Mouse (Mus musculus) heart, adult 2 months (tissue): ENCODE measurements around the gene Tjp1. TPM values are rescaled to one million over a fixed set of nuclear protein-coding genes. Genes with fewer than 3 reads are reported as not detected.

Experiments
- DNase-seq, 2 experiments: peaks; one replicate each; pipeline ENCODE4 v3.0.0; 2021
- H3K27ac ChIP-seq: fragments of 200-600 bp; 2 replicates; pipeline ENCODE4 v1.8.1; 2022
- H3K27me3 ChIP-seq: fragments of 200-500 bp; 2 replicates; pipeline ENCODE4 v1.6.1; 2012; ENCODE audit warnings: mild to moderate bottlenecking, low read length, inconsistent platforms, mixed read lengths; ENCODE audit not compliant: control insufficient read depth, insufficient read depth
- H3K36me3 ChIP-seq: fragments of 200-500 bp; 2 replicates; pipeline ENCODE4 v1.6.1; 2012; ENCODE audit warnings: low read length, inconsistent platforms; ENCODE audit not compliant: control insufficient read depth, insufficient read depth
- H3K4me1 ChIP-seq: fragments of 200-500 bp; 2 replicates; pipeline ENCODE4 v1.6.1; 2011; ENCODE audit warnings: low read length; ENCODE audit not compliant: control insufficient read depth, insufficient read depth
- H3K4me3 ChIP-seq: fragments of 200-600 bp; 2 replicates; pipeline ENCODE4 v1.8.1; 2022
- H3K79me2 ChIP-seq: fragments of 200-500 bp; replicated peaks from 2 replicates; pipeline ENCODE4 v1.6.1; 2012; ENCODE audit warnings: mild to moderate bottlenecking, inconsistent platforms, low read length, moderate library complexity, mixed read lengths; ENCODE audit not compliant: control insufficient read depth, insufficient read depth
- H3K9ac ChIP-seq: fragments of 200-500 bp; 2 replicates; pipeline ENCODE4 v1.6.1; 2012; ENCODE audit warnings: low read depth, mild to moderate bottlenecking, control low read depth, inconsistent platforms, low read length, mixed read lengths
- CTCF ChIP-seq: fragments of 200-600 bp; IDR thresholded peaks from 2 replicates; pipeline ENCODE4 v1.8.1; 2022; ENCODE audit warnings: antibody characterized with exemption, mild to moderate bottlenecking, moderate library complexity
- EP300 ChIP-seq: fragments of 200-500 bp; IDR thresholded peaks from 2 replicates; pipeline ENCODE4 v1.6.1; 2011; ENCODE audit warnings: low read depth, low read length, control low read depth; ENCODE audit not compliant: insufficient read depth
- POLR2A ChIP-seq: fragments of 200-500 bp; IDR thresholded peaks from 2 replicates; pipeline ENCODE4 v1.6.1; 2011; ENCODE audit warnings: mild to moderate bottlenecking, low read depth, low read length, control low read depth; ENCODE audit not compliant: insufficient read depth
- WGBS: fragments of 180-500 bp; shearing (Covaris S2); methylation state at CpG from one replicate; pipeline ENCODE4 v1.1.7; 2018; 5-methylcytosine and 5-hydroxymethylcytosine counted together
- intact Hi-C: fragments of 180-260 bp; cut with DNase I; formaldehyde crosslinking; loops from one replicate; pipeline ENCODE4 v1.15.1; 2025
- polyA plus RNA-seq: library from polyadenylated mRNA; depleted of rRNA; stranded (reverse); fragments of >200 nt; gene quantifications from 2 replicates; pipeline ENCODE4 v1.2.3, GENCODE M21; 2012
- total RNA-seq, 2 experiments: library from RNA; stranded (reverse); gene quantifications; 2 replicates each; pipeline ENCODE4 v1.2.3; 2021

The Tjp1 gene
- total and polyA plus RNA-seq, 3 experiments, result 21.7 to 99.7 (median 87.9) TPM

DNA sequence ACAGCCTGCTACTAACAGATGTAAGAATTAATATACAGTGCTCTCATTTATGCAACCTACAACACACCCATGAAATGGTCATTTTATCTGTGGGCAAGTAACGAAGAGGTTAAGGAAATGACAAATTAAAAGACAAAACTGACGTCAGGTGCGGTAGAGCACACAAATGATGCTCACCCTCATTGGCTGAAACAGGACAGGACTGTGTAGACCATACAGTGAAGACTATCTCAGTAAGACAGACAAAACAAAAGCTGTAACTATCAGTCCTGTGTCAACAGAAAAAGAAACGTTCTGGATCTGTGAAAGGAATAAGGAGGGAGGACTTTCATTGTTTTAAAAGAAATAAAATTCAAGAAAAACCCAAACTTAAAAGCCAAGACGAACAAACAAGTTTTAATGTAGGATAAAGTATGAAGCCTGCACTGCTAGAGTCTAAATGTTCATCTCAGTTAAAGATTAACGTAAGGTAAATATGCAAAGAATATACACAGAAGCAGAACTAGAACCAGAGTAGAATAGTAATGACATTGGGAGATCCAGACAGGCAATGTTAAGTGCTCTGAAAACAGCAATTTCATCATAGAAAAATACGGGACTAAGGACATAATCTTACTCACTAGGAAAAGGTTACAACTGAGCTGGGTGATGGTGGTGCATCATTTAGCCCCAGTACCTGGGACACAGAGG lies 189.9 kb downstream of the Tjp1 start:
- Histone ChIP-seq H3K4me3 (no peak overlapping the region), H3K27me3 (no peaks in the 10 kb centered on the region), H3K79me2 (peaks cover 4% of the 10 kb centered on the region), H3K27ac (no peak overlapping the region), H3K36me3 (peaks cover 37% of the 10 kb centered on the region), H3K4me1 (peaks cover 1% of the 10 kb centered on the region; the same call in 1 of the 2 replicates), H3K9ac (no peak overlapping the region)
- TF ChIP-seq POLR2A (no peak), EP300 (no peak), CTCF (no peak)
- WGBS, result 73% methylated on average over 7 of the region's 7 CpGs
- intact Hi-C loops, result no loop called here
- DNase-seq, result no peak

DNA sequence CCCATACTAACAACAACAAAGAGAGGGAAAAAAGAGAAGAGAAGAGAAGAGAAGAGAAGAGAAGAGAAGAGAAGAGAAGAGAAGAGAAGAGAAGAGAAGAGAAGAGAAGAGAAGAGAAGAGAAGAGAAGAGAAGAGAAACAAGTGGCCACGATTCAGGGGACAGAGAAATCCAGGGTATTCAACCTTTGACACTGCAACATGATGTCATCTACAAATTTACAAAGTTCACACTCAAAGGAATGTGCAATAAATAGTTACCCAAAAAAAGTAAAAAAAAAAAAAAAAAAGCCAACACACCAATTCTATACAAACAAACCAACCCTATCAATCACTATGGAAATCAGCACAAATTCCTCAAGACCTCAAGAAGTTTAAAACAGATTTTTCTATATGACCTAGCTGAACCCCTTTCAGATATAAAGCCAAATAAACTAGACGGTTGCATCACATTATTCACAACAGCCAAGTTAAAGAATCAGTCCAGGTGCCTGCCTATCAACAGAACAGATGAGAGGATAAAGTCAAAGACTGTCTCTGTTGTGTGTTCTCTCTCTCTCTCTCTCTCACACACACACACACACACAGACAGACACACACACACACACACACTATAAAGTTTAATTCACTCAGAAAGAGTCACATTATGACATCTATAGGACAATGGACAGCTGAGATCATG lies 194.4 kb downstream of the Tjp1 start:
- no peaks in the 10 kb centered on the region for H3K27me3 ChIP-seq
- peaks cover 2% of the 10 kb centered on the region for H3K79me2 ChIP-seq
- no peak for DNase-seq
- 55% methylated on average over 2 of the region's 2 CpGs for WGBS
- H3K27ac ChIP-seq, result no peak overlapping the region
- H3K36me3 ChIP-seq, result peaks cover 28% of the 10 kb centered on the region
- H3K9ac ChIP-seq, result no peak overlapping the region
- no peak overlapping the region for H3K4me3 ChIP-seq
- intact Hi-C loops, result no loop called here
- TF ChIP-seq POLR2A (no peak), EP300 (no peak), CTCF (no peak)
- no peaks in the 10 kb centered on the region; the same call in 1 of the 2 replicates for H3K4me1 ChIP-seq

DNA sequence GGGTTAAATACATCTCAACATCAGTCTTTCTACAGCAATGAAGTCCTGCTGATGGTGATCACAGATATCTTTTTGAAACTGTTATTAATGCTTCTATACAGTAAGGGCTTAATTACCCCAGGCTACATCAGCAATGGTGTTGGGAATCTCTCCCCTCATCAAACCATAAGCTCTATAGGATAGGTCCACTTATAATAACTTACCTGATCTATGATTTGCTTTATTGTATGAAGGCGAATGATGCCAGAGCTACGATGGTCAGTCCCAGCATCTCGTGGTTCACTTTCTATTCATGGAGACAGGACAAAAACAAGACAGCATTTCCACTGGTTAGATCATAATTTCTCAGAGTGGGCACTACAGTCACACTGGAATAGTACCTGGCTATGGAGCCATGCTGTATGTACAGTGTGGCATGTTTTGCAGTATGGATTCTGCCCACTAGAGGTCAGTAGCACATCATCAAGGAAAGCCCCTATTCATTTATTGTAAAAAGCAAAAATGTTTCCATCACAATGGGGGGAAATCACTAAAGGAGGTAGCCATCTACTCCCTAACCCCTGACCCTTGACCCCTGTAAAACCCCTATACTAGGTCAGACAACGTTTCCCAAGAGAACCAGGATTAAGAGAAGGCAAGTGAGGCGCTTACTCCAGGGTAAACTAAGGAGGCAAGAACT lies 208.4 kb downstream of the Tjp1 start:
- WGBS, result 66% methylated on average over 5 of the region's 5 CpGs
- H3K79me2 ChIP-seq, result no peaks in the 10 kb centered on the region
- DNase-seq, result peak; percentile 41 to 59
- H3K4me1 ChIP-seq, result no peaks in the 10 kb centered on the region
- TF ChIP-seq CTCF (peak; percentile 98), EP300 (no peak), POLR2A (no peak)
- no peak overlapping the region for H3K4me3 ChIP-seq
- H3K9ac ChIP-seq, result no peak overlapping the region
- H3K27me3 ChIP-seq, result no peaks in the 10 kb centered on the region
- H3K36me3 ChIP-seq, result peaks cover 16% of the 10 kb centered on the region
- intact Hi-C loops, result loop anchor here (1.0 to 10.0 kb wide), 2 partner anchors 179 to 326 kb away; partner anchors contain the start of gene Tarsl2
- no peak overlapping the region for H3K27ac ChIP-seq

DNA sequence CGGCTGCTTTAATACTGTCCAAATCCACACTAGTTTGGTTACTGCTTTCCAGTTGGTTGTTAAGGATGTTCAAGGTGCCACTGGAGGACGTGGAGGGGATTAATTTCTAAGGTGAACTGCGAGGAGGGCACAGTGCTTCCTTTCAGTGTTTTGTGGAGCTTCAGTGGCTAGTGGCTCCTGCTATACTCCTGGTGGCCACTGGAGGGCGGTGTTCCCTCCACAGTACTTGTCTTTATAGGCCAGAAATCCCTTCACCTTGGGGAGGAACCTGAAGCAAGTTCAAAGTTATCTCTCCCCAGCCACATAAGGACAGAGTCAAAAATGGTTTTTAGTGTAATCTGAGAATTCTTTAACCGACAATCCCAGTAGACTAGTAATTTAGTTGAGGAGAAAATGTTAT lies 210.2 kb downstream of the Tjp1 start:
- Histone ChIP-seq H3K4me1 (no peaks in the 10 kb centered on the region), H3K27ac (no peak overlapping the region), H3K9ac (no peak overlapping the region), H3K79me2 (no peaks in the 10 kb centered on the region), H3K36me3 (peaks cover 11% of the 10 kb centered on the region), H3K4me3 (no peak overlapping the region), H3K27me3 (no peaks in the 10 kb centered on the region)
- peak; percentile 63; the same call in 1 of the 2 replicates for TF ChIP-seq EP300
- TF ChIP-seq POLR2A, result no peak
- no peak; the same call in 1 of the 2 replicates for TF ChIP-seq CTCF
- peak; percentile 43 to 75 for DNase-seq
- intact Hi-C loops, result loop anchor here (1.0 to 10.0 kb wide), 2 partner anchors 202 to 327 kb away; partner anchors contain the start of gene Tarsl2
- 36% methylated on average over 5 of the region's 5 CpGs for WGBS

DNA sequence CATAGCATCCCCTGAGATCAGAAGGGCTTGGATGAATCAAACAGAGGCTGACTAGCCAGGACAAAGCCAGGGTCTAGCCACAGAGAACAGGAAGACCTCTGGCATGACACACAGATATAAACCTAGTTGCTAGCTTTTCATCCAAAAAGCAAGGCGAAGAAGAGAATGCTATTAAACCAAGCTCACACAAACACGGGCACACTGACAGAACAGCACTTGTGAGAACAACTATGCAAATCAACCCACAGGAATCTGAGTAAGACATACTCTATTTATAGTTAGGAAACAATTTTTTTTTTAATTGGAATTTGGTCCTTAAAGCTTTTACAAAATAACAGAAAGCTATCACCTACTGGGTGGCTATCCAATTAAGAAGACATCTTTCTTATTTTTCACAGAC lies 212.4 kb downstream of the Tjp1 start:
- no peak overlapping the region for H3K9ac ChIP-seq
- H3K4me3 ChIP-seq, result no peak overlapping the region
- no peak for TF ChIP-seq EP300
- no peak for TF ChIP-seq CTCF
- TF ChIP-seq POLR2A, result no peak
- intact Hi-C loops, result loop anchor here (10.0 kb wide), 1 partner anchor 330 kb away; the partner anchor contains the start of gene Tarsl2
- WGBS, result 70% methylated on average over 2 of the region's 2 CpGs
- H3K27ac ChIP-seq, result no peak overlapping the region
- DNase-seq, result no peak
- peaks cover 1% of the 10 kb centered on the region; the same call in 1 of the 2 replicates for H3K79me2 ChIP-seq
- no peaks in the 10 kb centered on the region for H3K4me1 ChIP-seq
- H3K36me3 ChIP-seq, result peaks cover 13% of the 10 kb centered on the region
- H3K27me3 ChIP-seq, result no peaks in the 10 kb centered on the region
